Mouse (Mus musculus) embryonic fibroblast, embryonic 13.5 days (primary cell): ENCODE data around the gene Dlg2.

Experiments
- CTCF ChIP-seq: IDR thresholded peaks from 2 replicates; pipeline ENCODE4 v1.5.1; 2011; ENCODE audit warnings: mild to moderate bottlenecking, control low read depth, low read length, moderate library complexity, borderline replicate concordance; ENCODE audit not compliant: insufficient read depth
- POLR2A ChIP-seq: IDR thresholded peaks from 2 replicates; pipeline ENCODE4 v1.6.1; 2011; ENCODE audit warnings: low read depth, mild to moderate bottlenecking, control low read depth, low read length, moderate library complexity

DNA sequence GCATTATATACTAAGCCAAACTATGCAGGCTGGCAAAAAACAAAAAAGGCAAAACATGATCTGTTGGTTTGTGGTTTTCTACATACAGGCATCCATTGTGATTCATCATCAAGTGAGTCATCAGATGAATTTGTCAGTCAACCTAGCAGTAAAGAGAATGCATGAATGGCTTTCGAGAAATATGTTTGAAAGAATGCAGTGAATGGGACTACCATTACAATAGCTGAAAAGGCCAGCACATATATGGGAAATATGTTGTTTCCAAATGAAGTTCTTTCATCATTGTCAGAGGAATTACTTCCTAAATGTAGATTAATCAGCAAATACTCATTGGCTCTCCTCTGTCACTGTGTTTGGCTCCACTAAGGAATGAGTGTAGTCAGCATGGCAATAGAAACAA lies 677.6 kb downstream of the Dlg2 start:
- TF ChIP-seq POLR2A (no peak), CTCF (no peak)
